Mouse (Mus musculus) myocyte (in vitro differentiated cells): ENCODE results near the gene Sema4b.

ENCODE experiments used
- MAX ChIP-seq: IDR thresholded peaks from one replicate; pipeline ENCODE4 v1.6.1; 2011; ENCODE audit warnings: low read depth, mild to moderate bottlenecking, control low read depth
- POLR2A ChIP-seq: IDR thresholded peaks from one replicate; pipeline ENCODE4 v1.6.1; 2011; ENCODE audit warnings: low read depth, mild to moderate bottlenecking, control low read depth, moderate library complexity; ENCODE audit not compliant: insufficient read length

DNA sequence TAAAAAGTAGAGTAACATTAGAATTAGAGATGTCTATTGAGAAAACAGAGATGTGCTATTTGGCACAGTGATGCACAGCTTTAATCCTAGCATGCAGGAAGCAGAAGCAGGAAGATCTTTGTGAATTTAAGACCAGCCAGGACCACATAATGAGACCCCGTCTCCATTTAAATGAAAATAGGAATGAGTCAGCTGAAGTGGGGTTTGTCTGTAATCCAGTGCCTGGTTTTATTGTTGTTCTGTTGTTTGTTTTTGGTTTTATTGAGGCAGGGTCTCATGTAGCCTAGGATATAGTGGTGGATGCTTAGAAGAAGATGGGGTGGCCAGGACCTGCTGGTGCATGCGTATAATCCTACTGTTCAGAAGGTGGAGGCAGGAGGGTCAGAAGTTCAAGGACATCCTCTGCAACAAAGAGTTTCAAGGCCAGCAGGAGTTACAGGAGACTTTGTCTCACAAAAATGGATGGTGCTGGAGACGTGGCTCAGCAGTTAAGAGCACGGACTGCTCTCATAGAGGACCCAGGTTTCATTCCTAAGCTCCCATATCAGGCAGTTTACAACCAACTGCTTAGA is 34.6 kb downstream of the Sema4b start:
- no peak for TF ChIP-seq POLR2A
- no peak for TF ChIP-seq MAX
